Mouse (Mus musculus) left cerebral cortex, postnatal 10 days (tissue): ENCODE results near the gene Serf2. TPM values are rescaled to one million over a fixed set of nuclear protein-coding genes. Genes with fewer than 3 reads are reported as not detected.
A peak's percentile ranks its signal among the peaks of the same experiment; 100 is the strongest.
"Not testable (repeated sequence)": the region's sequence is repeated elsewhere in the genome, so short reads cannot be mapped to it uniquely, and the experiment has no call there.

Experiments
- DNase-seq, 2 experiments: peaks; one replicate each; pipeline ENCODE4 v3.0.0; 2021 to 2022; ENCODE audit warnings: low spot score in 2 of 2, mixed read lengths in 1 of 2; ENCODE audit errors: extremely low spot score in 1 of 2
- intact Hi-C: fragments of 180-260 bp; cut with DNase I; formaldehyde crosslinking; loops from one replicate; pipeline ENCODE4 v1.15.1; 2025
- total RNA-seq, 2 experiments: library from RNA; stranded (reverse); gene quantifications; 2 replicates each; pipeline ENCODE4 v1.2.3; 2021

Serf2 gene
- total RNA-seq, 2 experiments from 2014 or later, result 129 to 153 TPM

GRCm38 (mm10) chr2:121444178-121444577, 4.8 kb upstream of the Serf2 start, which contains the start of gene Ell3:
Ell3 (minus strand) TSS chr2:121444278.
- no peak for DNase-seq
- intact Hi-C loops, result no loop called here

- intact Hi-C loops, result no loop called here
- no peak for DNase-seq
Observed at GRCm38 (mm10) chr2:121445117-121445516, 3.9 kb upstream of the Serf2 start.

- no peak for DNase-seq
- intact Hi-C loops, result no loop called here
Observed at GRCm38 (mm10) chr2:121446506-121446905, 2.5 kb upstream of the Serf2 start.

GRCm38 (mm10) chr2:121447006-121447405, 2.0 kb upstream of the Serf2 start:
- intact Hi-C loops, result no loop called here
- no peak for DNase-seq

- intact Hi-C loops, result no loop called here
- DNase-seq, result peak in 1 of 2 experiments; percentile 49
Observed at GRCm38 (mm10) chr2:121448136-121448535, 859 bp upstream of the Serf2 start.

GRCm38 (mm10) chr2:121449545-121450011, 583 bp downstream of the Serf2 start:
- intact Hi-C loops, result no loop called here
- DNase-seq, result no peak

GRCm38 (mm10) chr2:121450093-121450492, 1.1 kb downstream of the Serf2 start:
- intact Hi-C loops, result no loop called here
- no peak for DNase-seq

GRCm38 (mm10) chr2:121452361-121452760, 3.4 kb downstream of the Serf2 start:
- intact Hi-C loops, result no loop called here
- no peak for DNase-seq

GRCm38 (mm10) chr2:121452990-121453389, 4.0 kb downstream of the Serf2 start, which contains the start of gene Hypk:
Hypk (plus strand) TSS chr2:121453290.
- no peak for DNase-seq
- intact Hi-C loops, result no loop called here

- DNase-seq, result no peak
- intact Hi-C loops, result no loop called here
Observed at GRCm38 (mm10) chr2:121453917-121454316, 4.9 kb downstream of the Serf2 start.

GRCm38 (mm10) chr2:121455534-121455933, 6.5 kb downstream of the Serf2 start:
- intact Hi-C loops, result no loop called here
- DNase-seq, result no peak

- intact Hi-C loops, result no loop called here
Observed at GRCm38 (mm10) chr2:121456692-121457642, 8.0 kb downstream of the Serf2 start, which contains the start of gene Serinc4. Serinc4 (minus strand) TSS chr2:121456781.

GRCm38 (mm10) chr2:121460071-121460470, 11.1 kb downstream of the Serf2 start:
- intact Hi-C loops, result no loop called here
- DNase-seq, result no peak

More at GRCm38 (mm10) chr2:121456692-121457642, 8.0 kb downstream of the Serf2 start, which contains the start of gene Serinc4:
- DNase-seq, result peak; percentile 84 to 90

GRCm38 (mm10) chr2:121468982-121469381, 20.0 kb downstream of the Serf2 start:
- DNase-seq, intact Hi-C loops: not testable (repeated sequence)

- intact Hi-C loops, result not testable (repeated sequence)
Observed at GRCm38 (mm10) chr2:121472783-121473182, 23.8 kb downstream of the Serf2 start.

GRCm38 (mm10) chr2:121473301-121474179, 24.5 kb downstream of the Serf2 start, which contains the start of gene Mfap1b:
Mfap1b (minus strand) TSS chr2:121474067.
- intact Hi-C loops, result not testable (repeated sequence)
- peak; percentile 84 to 86 for DNase-seq

More at GRCm38 (mm10) chr2:121472783-121473182, 23.8 kb downstream of the Serf2 start:
- not testable (repeated sequence) for DNase-seq

GRCm38 (mm10) chr2:121474180-121474535, 25.2 kb downstream of the Serf2 start:
- DNase-seq, result no peak
- intact Hi-C loops, result no loop called here

GRCm38 (mm10) chr2:121475306-121475705, 26.3 kb downstream of the Serf2 start:
- intact Hi-C loops, DNase-seq: not testable (repeated sequence)
